Mouse (Mus musculus): ENCODE data around the gene Lpar5. TPM values are rescaled to one million over a fixed set of nuclear protein-coding genes. Genes with fewer than 3 reads are reported as not detected.

Gene Lpar5
- polyA plus RNA-seq, 1 experiment from 2014 or later = 0.44 TPM

DNA sequence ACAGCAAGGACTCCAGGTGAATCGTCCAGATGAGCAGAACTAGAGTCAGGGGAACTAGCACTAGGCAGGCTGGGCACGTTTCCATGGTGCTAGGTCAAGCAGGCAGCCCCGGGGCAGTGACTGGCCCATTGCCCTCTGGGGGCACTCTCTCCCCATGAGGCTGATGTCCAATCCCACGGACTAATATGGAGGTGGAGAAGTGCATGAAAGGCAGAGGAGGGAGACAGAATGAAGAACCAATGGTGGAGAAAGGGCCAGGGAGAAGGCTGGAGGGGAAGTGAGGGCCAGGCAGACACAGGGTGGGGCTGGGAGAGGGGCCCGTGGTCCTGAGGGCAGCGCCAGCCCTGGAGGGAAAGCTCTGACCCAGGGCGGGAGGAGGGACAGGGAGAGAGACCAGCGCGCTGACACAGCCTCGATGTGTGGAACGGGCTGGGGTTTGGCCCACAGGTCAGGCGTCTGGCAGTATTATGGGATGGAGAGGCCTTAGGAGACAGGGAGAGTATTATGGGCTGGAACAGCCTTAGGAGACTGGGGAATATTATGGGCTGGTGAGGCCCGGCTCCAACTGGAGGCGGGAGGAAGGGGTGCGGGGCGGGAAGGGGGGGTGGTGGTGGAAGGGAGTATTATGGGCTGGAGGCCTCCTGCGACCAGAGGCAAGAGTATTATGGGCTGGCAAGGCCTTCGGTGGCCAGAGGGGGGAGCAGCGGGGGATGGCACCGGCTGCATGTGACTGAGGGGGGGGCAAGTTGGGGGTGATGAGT lies 21.0 kb downstream of the Lpar5 start:
- 0 out of 2 replicates have a peak overlapping the region, but pooled peaks have one; percentile 2 for H3K9ac ChIP-seq
- no peaks in the 10 kb centered on the region for H3K27me3 ChIP-seq
- peaks cover 29% of the 10 kb centered on the region for H3K4me1 ChIP-seq
- H3K9me3 ChIP-seq (replicated peaks) = no peaks in the 10 kb centered on the region
- H3K4me3 ChIP-seq = 0 out of 2 replicates have a peak overlapping the region, but pooled peaks have one; percentile 2
- H3K4me2 ChIP-seq = peak overlapping the region; percentile 54
- H3K36me3 ChIP-seq (ENCODE audit: poor library complexity, severe bottlenecking) = no peaks in the 10 kb centered on the region
- ATAC-seq = peak; percentile 83
- H3K27ac ChIP-seq = peak overlapping the region; percentile 94
- WGBS = 3% methylated on average over 18 of the region's 20 CpGs

DNA sequence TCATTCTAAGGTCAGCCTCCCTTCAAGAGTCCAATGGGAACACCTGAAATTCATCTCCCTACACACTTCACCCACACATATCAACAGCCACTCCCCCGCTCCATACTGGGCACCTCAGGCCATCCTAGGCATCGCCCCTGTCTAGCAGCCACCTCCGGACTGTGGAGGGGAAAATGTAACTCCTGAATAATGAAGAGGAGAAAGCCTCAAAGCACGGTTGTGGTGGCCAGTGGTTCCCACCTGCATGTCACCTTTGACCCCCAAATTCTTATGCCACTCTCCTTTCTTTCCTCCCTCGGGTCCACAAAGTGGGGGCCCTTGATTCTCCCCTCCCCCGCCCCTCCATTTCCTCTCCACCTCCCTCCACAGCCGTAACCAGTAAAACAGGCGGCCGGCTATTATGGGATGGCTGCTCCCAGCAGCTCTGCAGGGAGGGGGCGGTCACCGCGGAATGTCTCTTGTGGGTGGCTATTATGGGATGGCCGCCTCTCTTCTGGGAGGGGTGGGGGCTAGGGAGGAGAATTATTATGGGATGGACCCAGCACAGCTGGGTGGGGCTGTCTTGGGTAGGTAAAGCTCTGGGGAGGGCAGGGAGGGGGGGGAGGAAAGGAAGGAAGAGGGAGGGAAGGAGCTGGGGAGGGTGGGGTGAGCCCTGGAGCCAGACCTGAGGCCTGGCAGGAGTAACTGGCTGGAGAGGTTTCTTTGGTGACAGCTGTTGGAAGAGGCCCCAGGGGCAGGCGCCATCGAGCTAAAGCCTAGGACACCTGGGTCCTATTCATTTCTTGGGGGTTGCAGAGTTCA lies 22.0 kb downstream of the Lpar5 start:
- Histone ChIP-seq H3K9me3 (replicated peaks) (no peaks in the 10 kb centered on the region), H3K4me3 (peak overlapping the region; percentile 13; the same call in 1 of the 2 replicates), H3K4me2 (peak overlapping the region; percentile 54), H3K4me1 (peaks cover 29% of the 10 kb centered on the region), H3K27me3 (no peaks in the 10 kb centered on the region), H3K36me3 (ENCODE audit: poor library complexity, severe bottlenecking) (no peaks in the 10 kb centered on the region), H3K27ac (peak overlapping the region; percentile 94), H3K9ac (peak overlapping the region; percentile 54)
- WGBS = 3% methylated on average over 15 of the region's 15 CpGs
- ATAC-seq = peak; percentile 79

GRCm38 (mm10) chr6:125090341-125091085 lies 22.8 kb downstream of the Lpar5 start:
- 47% methylated on average over 10 of the region's 10 CpGs for WGBS
- 0 out of 2 replicates have a peak, but pooled peaks have one; percentile 3 for ATAC-seq

DNA sequence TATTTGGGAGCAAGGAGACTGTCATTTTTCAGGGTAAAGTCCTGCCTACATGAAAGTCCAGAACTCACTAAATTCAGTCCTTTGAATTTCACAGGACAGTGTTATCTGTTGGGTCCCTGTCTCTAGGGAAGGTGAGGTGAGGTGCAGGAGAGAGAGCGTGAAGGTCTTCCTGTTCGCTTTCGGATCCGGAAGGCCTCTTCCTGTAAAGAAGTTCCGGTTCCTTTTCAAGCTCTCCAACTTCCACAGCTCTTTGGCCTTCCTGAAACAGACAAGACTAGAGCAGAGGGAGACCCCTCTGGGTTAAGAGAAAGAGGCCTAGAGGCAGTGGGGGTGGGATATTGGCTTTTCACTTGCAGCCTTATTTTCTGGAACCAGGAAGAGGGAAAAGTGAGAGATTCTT lies 24.7 kb downstream of the Lpar5 start:
- H3K27ac ChIP-seq = peak overlapping the region; percentile 10; the same call in 1 of the 2 replicates
- WGBS = 94% methylated on average over 5 of the region's 5 CpGs
- no peak for ATAC-seq

More at GRCm38 (mm10) chr6:125090341-125091085, 22.8 kb downstream of the Lpar5 start:
- H3K27me3 ChIP-seq = no peaks in the 10 kb centered on the region
- no peaks in the 10 kb centered on the region for H3K36me3 ChIP-seq (ENCODE audit: poor library complexity, severe bottlenecking)
- no peaks in the 10 kb centered on the region for H3K9me3 ChIP-seq (replicated peaks)
- peaks cover 32% of the 10 kb centered on the region for H3K4me1 ChIP-seq
- H3K4me3 ChIP-seq = 0 out of 2 replicates have a peak overlapping the region, but pooled peaks have one; percentile 7
- H3K4me2 ChIP-seq = peak overlapping the region; percentile 54
- peak overlapping the region; percentile 48; the same call in 1 of the 2 replicates for H3K9ac ChIP-seq
- H3K27ac ChIP-seq = peak overlapping the region; percentile 94

DNA sequence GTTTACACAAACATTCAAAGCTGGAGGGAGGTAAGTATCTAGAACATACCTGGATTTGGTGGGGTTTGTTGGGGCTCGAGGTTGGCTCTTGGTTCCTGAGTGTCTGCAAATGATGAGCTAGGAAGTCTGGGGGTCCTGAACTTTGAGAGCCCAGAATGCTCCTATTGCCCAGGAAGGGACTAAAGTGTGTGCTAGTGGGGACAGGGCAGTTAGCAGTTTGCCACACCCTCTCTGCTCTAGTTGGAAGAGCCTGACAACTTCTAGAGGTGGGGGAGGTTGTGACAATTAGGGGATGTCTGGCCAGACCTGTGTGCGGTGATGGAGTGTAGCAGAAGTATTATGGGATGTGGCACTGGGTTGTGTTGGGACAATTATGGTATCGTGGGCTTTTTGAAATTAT lies 27.1 kb downstream of the Lpar5 start:
- peaks cover 19% of the 10 kb centered on the region for H3K36me3 ChIP-seq (ENCODE audit: poor library complexity, severe bottlenecking)
- H3K9ac ChIP-seq = no peak overlapping the region
- WGBS = 72% methylated on average over 3 of the region's 3 CpGs
- H3K9me3 ChIP-seq (replicated peaks) = no peaks in the 10 kb centered on the region
- peak overlapping the region; percentile 95 for H3K27ac ChIP-seq
- H3K27me3 ChIP-seq = no peaks in the 10 kb centered on the region
- no peak overlapping the region for H3K4me3 ChIP-seq
- ATAC-seq = 0 out of 2 replicates have a peak, but pooled peaks have one; percentile 0
- no peak overlapping the region for H3K4me2 ChIP-seq
- H3K4me1 ChIP-seq = peaks cover 47% of the 10 kb centered on the region

More for the DNA sequence above, 24.7 kb downstream of the Lpar5 start:
- H3K4me1 ChIP-seq = peaks cover 37% of the 10 kb centered on the region
- H3K27me3 ChIP-seq = no peaks in the 10 kb centered on the region
- H3K9me3 ChIP-seq (replicated peaks) = no peaks in the 10 kb centered on the region
- H3K4me2 ChIP-seq = no peak overlapping the region
- no peak overlapping the region for H3K9ac ChIP-seq
- no peaks in the 10 kb centered on the region for H3K36me3 ChIP-seq (ENCODE audit: poor library complexity, severe bottlenecking)
- no peak overlapping the region for H3K4me3 ChIP-seq

DNA sequence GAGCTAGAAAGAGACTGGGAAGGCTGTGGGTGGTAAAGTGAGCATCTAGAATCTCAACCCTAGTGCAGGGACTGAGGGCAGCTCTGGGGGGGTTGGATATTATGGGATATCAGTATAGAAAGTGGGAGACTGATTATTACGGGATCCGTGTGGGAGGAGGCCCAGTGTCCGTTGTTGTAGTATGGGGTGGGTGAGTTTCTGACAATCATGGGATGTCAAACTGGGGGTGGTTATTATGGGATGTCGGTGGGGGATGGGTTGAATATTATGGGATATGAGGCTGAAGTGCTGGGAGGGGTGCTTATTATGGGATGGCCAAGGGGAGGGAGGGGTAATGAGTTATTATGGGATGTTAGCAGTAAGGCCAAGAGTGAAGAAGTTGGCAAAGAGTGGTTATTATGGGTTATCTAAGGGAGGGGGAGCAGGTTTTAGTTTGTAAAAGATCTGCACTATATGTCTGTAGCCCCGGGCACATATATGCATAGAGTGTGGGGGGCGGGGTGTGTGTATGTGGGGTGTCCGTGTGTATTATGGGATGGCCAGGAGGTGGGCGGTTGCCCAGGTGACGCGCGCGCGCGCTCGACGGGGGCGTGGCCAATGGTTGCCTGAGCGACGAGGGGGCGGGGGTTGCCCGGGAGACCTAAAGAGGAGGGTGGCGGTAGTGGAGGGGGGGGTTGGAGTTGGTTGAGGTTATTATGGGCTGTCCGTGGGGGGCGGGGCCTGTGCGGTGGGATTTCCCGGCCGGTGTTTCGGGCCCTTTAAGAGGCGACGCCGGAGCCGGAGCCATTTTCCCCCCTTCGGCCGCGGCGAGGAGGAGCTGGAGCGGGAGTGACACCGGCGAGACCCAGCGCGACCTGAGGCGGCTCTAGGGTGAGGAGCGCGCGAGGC lies 27.9 kb downstream of the Lpar5 start, which contains the start of gene Chd4:
TSS of gene Chd4 (plus strand) at position 591 of the 888 bp plus-strand sequence.
- peak; percentile 80 for ATAC-seq
- WGBS = 2% methylated on average over 44 of the region's 45 CpGs

GRCm38 (mm10) chr6:125096279-125096596 lies 28.5 kb downstream of the Lpar5 start:
- H3K27me3 ChIP-seq = no peaks in the 10 kb centered on the region
- H3K9me3 ChIP-seq (replicated peaks) = no peaks in the 10 kb centered on the region
- WGBS = 0% methylated on average over 10 of the region's 32 CpGs
- peak overlapping the region; percentile 97 for H3K4me2 ChIP-seq
- H3K4me1 ChIP-seq = peaks cover 42% of the 10 kb centered on the region
- H3K4me3 ChIP-seq = peak overlapping the region; percentile 97
- peaks cover 33% of the 10 kb centered on the region for H3K36me3 ChIP-seq (ENCODE audit: poor library complexity, severe bottlenecking)
- no peak for ATAC-seq
- peak overlapping the region; percentile 95 for H3K27ac ChIP-seq
- peak overlapping the region; percentile 97 for H3K9ac ChIP-seq

More for the DNA sequence above, 27.9 kb downstream of the Lpar5 start, which contains the start of gene Chd4:
- Histone ChIP-seq H3K27ac (peak within 1 kb of the TSS; percentile 95), H3K9me3 (replicated peaks) (no peaks in the 10 kb centered on the region), H3K36me3 (ENCODE audit: poor library complexity, severe bottlenecking) (peaks cover 27% of the 10 kb centered on the region), H3K4me2 (peak within 1 kb of the TSS; percentile 97), H3K9ac (peak within 1 kb of the TSS; percentile 97), H3K27me3 (no peaks in the 10 kb centered on the region), H3K4me1 (peaks cover 47% of the 10 kb centered on the region), H3K4me3 (peak within 1 kb of the TSS; percentile 97)

GRCm38 (mm10) chr6:125096597-125097345 lies 29.1 kb downstream of the Lpar5 start:
- Histone ChIP-seq H3K9me3 (replicated peaks) (no peaks in the 10 kb centered on the region), H3K4me2 (peak overlapping the region; percentile 97), H3K4me3 (peak overlapping the region; percentile 97), H3K36me3 (ENCODE audit: poor library complexity, severe bottlenecking) (peaks cover 38% of the 10 kb centered on the region), H3K4me1 (peaks cover 42% of the 10 kb centered on the region), H3K27me3 (no peaks in the 10 kb centered on the region), H3K9ac (peak overlapping the region; percentile 97), H3K27ac (peak overlapping the region; percentile 95)
- WGBS = 1% methylated on average over 40 of the region's 44 CpGs
- ATAC-seq = peak; percentile 36

- H3K4me1 ChIP-seq = peaks cover 42% of the 10 kb centered on the region
- H3K27ac ChIP-seq = peak overlapping the region; percentile 95
- H3K27me3 ChIP-seq = no peaks in the 10 kb centered on the region
- ATAC-seq = peak; percentile 7
- no peaks in the 10 kb centered on the region for H3K9me3 ChIP-seq (replicated peaks)
- peaks cover 44% of the 10 kb centered on the region for H3K36me3 ChIP-seq (ENCODE audit: poor library complexity, severe bottlenecking)
- H3K4me3 ChIP-seq = peak overlapping the region; percentile 97
- peak overlapping the region; percentile 97 for H3K4me2 ChIP-seq
- H3K9ac ChIP-seq = peak overlapping the region; percentile 97
- WGBS = under 1% methylated on average over 12 of the region's 12 CpGs
Observed at GRCm38 (mm10) chr6:125097346-125097689, 29.6 kb downstream of the Lpar5 start.

DNA sequence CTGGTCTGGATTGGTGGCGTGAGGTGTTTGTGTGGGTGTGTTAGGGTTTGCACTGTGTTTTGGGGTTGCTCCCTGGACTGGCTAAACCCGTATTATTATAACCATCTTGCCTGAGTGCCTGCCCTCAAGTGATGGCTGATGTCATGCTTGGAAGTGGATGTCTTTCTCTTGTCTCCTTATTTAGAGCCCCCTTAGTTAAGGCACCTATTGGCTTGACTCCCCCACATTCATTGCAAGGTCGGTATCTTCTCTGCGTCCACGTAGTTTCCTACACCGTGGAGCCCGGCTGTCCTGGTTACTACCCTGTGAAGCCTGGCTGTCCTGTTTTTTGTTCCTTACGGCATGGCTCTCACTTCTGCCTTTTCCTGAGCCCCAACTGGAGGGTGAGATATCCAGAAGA lies 30.2 kb downstream of the Lpar5 start:
- H3K27ac ChIP-seq = peak overlapping the region; percentile 6; the same call in 1 of the 2 replicates
- 53% methylated on average over 8 of the region's 8 CpGs for WGBS

More for the DNA sequence above, 30.2 kb downstream of the Lpar5 start:
- peak overlapping the region; percentile 97 for H3K4me2 ChIP-seq
- peaks cover 42% of the 10 kb centered on the region for H3K4me1 ChIP-seq
- no peaks in the 10 kb centered on the region for H3K27me3 ChIP-seq
- no peaks in the 10 kb centered on the region for H3K9me3 ChIP-seq (replicated peaks)
- H3K9ac ChIP-seq = peak overlapping the region; percentile 97
- ATAC-seq = no peak
- peaks cover 50% of the 10 kb centered on the region for H3K36me3 ChIP-seq (ENCODE audit: poor library complexity, severe bottlenecking)
- H3K4me3 ChIP-seq = peak overlapping the region; percentile 97
